Mouse (Mus musculus): Measurements from ENCODE around the gene Chst11.

The Chst11 gene

GRCm38 (mm10) chr10:83149342-83150178, 164.3 kb downstream of the Chst11 start:
- no peak for DNase-seq

- DNase-seq: no peak
Observed at GRCm38 (mm10) chr10:83150587-83150986, 165.3 kb downstream of the Chst11 start.

DNA sequence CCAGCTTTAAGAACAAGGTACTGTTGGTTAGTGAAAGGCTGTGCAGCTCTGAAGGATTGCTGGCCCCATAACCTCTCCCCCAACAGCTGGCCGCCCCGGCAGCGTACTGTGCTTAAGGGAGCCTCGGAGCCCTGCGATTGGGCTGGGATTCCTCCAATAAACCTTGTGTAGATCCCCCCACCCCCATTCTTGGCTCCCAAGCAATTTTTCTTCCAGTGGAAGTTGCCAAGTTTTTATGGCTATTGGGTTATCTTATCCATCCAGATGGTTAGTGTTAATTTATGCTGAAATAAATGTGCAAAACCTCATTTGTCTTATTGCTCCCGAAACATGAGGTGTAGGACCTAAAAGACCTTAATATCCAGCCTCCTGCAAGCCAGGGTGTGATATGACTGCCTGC, 166.1 kb downstream of the Chst11 start:
- DNase-seq: no peak

- no peak for DNase-seq
Observed at GRCm38 (mm10) chr10:83151896-83152685, 166.8 kb downstream of the Chst11 start.

DNA sequence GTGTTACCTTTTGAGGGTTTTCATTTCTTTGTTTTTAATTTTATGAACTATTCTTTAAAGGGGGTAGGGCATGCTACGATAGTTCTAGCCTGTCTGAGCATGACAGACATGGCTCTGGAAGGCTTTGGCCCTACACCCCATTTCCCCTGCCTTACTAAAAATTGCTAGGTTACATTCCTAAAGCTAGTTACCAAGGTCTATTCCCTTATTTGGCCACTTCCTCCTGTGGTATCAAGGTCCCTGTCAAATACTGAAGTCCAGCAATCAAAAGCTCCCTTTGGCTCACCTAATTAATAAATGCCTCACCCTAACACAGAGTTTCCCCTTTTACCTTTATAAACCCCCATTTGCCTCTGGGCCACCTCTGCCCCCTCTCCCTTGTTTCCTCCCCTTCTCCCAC, 167.4 kb downstream of the Chst11 start:
- no peak for DNase-seq

- DNase-seq: no peak
Observed at GRCm38 (mm10) chr10:83153374-83153773, 168.1 kb downstream of the Chst11 start.

GRCm38 (mm10) chr10:83153887-83154286, 168.6 kb downstream of the Chst11 start:
- DNase-seq: no peak

- no peak for DNase-seq
Observed at GRCm38 (mm10) chr10:83157289-83157688, 172.0 kb downstream of the Chst11 start.

DNA sequence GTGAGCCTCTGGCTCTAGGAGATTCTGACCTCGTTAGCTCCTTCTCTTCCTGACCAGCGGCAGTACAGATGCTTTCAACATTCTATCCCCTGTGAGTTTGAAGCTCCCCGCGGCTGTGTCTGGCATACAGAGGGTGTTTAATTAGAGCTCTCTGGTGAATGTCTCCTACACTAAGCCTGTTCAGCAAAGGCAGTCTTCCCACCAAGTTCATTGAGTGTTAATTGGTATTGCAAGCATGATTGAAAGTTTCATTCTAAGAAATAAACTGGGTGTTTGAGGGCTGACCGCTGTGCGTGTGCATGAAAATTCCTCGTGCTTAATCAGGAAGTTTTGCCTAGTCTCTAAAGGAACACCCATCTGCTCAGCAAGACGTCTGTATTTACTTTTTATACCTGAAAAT, 173.0 kb downstream of the Chst11 start:
- DNase-seq: no peak

GRCm38 (mm10) chr10:83159229-83159628, 173.9 kb downstream of the Chst11 start:
- no peak for DNase-seq

DNA sequence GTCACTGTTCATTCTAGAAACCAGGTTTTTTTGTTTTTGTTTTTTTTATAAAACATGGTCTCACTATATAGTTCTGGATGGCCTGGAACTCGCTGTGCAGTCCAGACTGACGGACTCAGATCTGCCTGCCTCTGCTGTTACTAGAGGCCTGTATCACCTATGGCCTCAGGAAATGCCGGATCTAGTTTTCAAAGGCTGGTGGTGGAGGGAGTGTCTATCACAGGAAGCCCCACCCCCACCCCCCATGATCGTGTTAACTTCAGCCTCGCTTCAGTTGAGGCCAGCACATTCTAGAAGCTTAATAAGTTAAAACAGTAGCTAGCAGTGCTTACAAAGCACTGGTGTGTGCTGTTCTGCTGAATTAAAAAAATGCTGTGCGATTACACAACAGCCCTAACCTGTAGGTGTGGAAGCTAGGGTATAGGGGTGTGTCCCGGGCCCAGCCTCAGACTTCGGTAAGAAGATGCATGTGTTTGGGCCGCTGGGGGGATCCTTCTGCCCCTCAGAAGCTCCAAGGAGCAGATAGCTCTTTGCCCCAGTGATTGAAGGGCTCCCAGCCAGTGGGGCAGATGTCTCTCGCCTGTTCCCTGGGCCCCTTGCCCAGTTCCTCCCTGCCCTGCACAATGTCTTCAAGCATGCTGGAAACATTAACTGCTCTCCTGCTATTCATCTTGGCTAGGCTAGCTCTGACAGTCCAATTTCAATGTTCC, 176.5 kb downstream of the Chst11 start:
- DNase-seq: peak; percentile 82

GRCm38 (mm10) chr10:83163946-83164345, 178.6 kb downstream of the Chst11 start:
- DNase-seq: no peak

DNA sequence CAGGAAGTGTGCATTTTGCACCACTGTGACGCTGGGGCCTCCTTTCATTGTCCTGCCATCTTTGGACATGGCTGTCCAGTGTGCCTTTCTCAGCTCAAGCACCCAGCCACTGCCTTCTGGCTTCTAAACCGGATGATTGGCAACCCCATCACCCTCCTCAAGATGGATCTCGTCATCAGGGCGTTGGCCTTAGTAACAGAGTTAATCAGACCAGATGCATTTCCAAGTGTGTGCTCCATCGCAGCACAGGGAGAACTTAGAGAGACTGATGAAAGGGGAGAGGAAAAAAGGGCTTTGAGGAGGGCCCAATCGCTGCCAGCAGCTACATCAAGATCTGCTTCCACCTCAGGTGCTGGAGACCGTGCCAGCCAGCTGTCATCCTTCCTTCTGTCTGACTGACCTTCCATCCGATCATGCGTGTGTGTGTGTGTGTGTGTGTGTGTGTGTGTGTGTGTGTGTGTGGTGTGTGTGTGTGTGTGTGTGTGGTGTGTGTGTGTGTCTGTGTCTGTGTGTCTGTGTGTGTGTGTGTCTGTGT, 179.7 kb downstream of the Chst11 start:
- DNase-seq: no peak

- DNase-seq: no peak
Observed at GRCm38 (mm10) chr10:83165521-83166243, 180.4 kb downstream of the Chst11 start.

GRCm38 (mm10) chr10:83166272-83166671, 181.0 kb downstream of the Chst11 start:
- no peak for DNase-seq

DNA sequence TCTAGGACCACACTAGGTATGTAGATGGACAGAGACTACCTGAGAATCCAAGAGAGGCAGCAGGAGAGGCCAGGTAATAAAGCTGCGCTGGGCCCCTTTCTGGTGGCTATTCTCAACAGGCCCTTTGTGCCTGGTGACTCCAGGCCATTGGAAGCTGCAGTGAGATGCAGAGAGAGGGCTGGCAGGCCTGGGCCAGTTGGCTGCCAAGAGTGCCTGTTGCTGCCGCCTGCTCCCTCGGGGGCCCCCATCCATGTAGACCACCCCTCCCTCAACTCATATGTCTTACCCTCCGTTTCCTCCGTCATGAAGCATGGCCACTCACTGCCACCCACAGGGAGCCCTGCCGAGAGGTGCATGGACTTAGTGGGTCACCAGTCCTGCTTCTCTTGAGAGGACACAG, 182.2 kb downstream of the Chst11 start:
- no peak for DNase-seq

- no peak for DNase-seq
Observed at GRCm38 (mm10) chr10:83168303-83169056, 183.2 kb downstream of the Chst11 start.

- DNase-seq: no peak
Observed at GRCm38 (mm10) chr10:83169554-83169953, 184.3 kb downstream of the Chst11 start.

GRCm38 (mm10) chr10:83178151-83178550, 192.9 kb downstream of the Chst11 start:
- DNase-seq: no peak

- no peak for DNase-seq
Observed at GRCm38 (mm10) chr10:83178661-83179060, 193.4 kb downstream of the Chst11 start.

DNA sequence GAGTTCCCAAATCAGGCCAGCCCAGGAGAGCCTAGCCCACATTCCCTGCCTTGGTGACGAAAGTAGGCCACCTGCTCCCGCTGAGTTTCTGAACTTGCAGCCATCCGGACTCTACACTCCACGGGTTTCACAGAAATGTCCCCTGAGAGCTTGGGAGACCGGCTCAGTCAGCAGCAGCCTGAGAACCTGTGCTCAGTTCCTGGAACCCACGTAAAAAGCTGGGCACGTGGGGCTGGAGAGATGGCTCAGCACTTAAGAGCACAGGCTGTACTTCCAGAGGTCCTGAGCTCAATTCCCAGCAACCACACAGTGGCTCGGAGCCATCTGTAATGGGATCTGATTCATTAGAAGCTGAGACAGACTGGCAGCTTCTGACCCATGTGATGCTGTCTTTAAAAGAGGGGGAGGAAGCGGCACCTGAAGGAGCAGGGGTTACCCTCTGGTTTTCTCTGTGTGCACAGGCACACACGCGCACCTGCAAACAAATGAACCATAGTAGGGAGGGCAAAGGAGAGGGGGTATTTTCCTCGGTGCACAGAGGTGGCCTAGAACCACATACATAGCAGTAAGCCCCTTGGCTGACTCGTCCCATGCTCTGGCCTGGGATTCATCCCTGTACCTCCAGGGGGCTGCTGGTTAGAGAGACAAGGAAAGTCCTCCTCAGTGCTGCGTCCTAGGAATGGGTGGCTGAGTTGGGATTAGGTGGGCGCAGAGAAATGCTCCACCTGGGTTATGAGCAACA, 196.7 kb downstream of the Chst11 start:
- DNase-seq: peak; percentile 48

Data from cerebellum, adult 11 months (tissue).